Mouse (Mus musculus) lung, embryonic 16.5 days (tissue): ENCODE results near the gene Brd3. TPM values are rescaled to one million over a fixed set of nuclear protein-coding genes. Genes with fewer than 3 reads are reported as not detected.

Experiments
- ATAC-seq: fragments of 200-750 bp; cut with Nextera tagmentation; 2 replicates; pipeline ENCODE4 v1.8.0; 2017; ENCODE audit warnings: low read depth, mild to moderate bottlenecking, moderate library complexity
- H3K27ac ChIP-seq: fragments of 300-500 bp; sonication (generic); 2 replicates; pipeline ENCODE4 v1.5.1; 2014; ENCODE audit warnings: mild to moderate bottlenecking, control low read depth, low read length
- H3K27me3 ChIP-seq: fragments of 300-500 bp; sonication (generic); 2 replicates; pipeline ENCODE4 v1.6.1; 2014; ENCODE audit warnings: low read depth, low read length, mixed read lengths; ENCODE audit not compliant: control insufficient read depth, insufficient read depth
- H3K36me3 ChIP-seq: fragments of 300-500 bp; sonication (generic); 2 replicates; pipeline ENCODE4 v1.6.1; 2014; ENCODE audit warnings: low read length; ENCODE audit not compliant: control insufficient read depth, insufficient read depth
- H3K4me1 ChIP-seq: fragments of 300-500 bp; sonication (generic); replicated peaks from 2 replicates; pipeline ENCODE4 v1.6.1; 2014; ENCODE audit warnings: low read length, mixed read lengths; ENCODE audit not compliant: control insufficient read depth, insufficient read depth
- H3K4me2 ChIP-seq: fragments of 300-500 bp; sonication (generic); 2 replicates; pipeline ENCODE4 v1.6.1; 2014; ENCODE audit warnings: low read depth, low read length, control low read depth
- H3K4me3 ChIP-seq: fragments of 300-500 bp; sonication (generic); 2 replicates; pipeline ENCODE4 v1.5.1; 2014; ENCODE audit warnings: mild to moderate bottlenecking, low read length, control low read depth
- H3K9ac ChIP-seq: fragments of 300-500 bp; sonication (generic); 2 replicates; pipeline ENCODE4 v1.6.1; 2014; ENCODE audit warnings: low read length, control low read depth
- H3K9me3 ChIP-seq: fragments of 300-500 bp; sonication (generic); 2 replicates; pipeline ENCODE4 v1.6.1; 2016; ENCODE audit warnings: low read length; ENCODE audit not compliant: control insufficient read depth
- WGBS: fragments of 180-500 bp; shearing (Covaris S2); extraction: QIAGEN DNeasy Blood & Tissue Kit; methylation state at CpG from one replicate; pipeline ENCODE4 v1.1.7; 2014; 5-methylcytosine and 5-hydroxymethylcytosine counted together
- microRNA-seq: library from miRNA; unstranded; fragments of <30 nt; microRNA quantifications from one replicate; pipeline ENCODE4, GENCODE M21; 2016
- polyA plus RNA-seq: library from polyadenylated mRNA; unstranded; fragments of >200 nt; fragmentation: Nextera tagmentation; extraction: Ambion mirVana; gene quantifications from 2 replicates; pipeline ENCODE4 v1.2.1, GENCODE M21; 2015

Brd3 gene
- polyA plus RNA-seq, 1 experiment from 2014 or later = 99.0 TPM

DNA sequence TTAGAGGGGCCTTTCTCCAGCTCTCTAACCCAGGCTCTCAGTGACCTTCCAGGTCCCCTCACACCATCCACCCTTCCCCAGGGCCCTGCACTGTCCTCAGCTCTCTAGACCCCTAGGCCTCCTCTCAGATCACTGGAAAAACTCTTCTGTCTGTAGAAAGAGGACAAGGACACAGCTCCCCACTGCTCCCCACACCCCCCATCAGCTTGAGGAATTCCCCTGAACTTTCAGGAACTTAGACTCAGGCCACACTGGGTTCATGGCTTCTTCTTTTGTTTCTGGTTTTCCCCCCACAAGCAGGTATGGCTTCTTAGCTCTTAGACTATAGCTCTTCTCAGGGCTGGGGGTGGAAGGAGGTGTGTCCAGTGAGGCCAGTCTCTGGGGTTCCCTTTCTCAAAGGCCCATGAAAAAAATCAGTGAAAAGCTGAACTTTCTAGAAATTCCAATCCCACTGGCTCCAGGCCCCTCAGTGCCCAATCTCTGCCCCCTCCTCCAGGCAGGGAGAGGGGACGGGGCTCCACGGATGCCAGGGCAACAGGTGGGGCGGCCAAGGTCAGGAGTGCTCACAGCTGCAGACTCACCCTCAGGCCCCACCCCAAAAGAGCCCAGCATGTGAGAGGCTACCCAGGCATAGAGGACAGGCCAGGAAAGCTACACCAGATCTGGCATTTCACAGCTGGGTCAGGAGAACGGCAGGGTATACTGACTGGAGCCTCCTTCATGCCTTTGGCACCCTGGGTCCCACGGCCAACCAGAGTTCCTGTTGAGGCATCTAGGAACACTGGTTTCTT, 102.2 kb downstream of the Brd3 start:
- no peaks in the 10 kb centered on the region for H3K9me3 ChIP-seq
- ATAC-seq = no peak
- peaks cover 39% of the 10 kb centered on the region for H3K4me1 ChIP-seq
- 0 out of 2 replicates have a peak overlapping the region, but pooled peaks have one; percentile 26 for H3K9ac ChIP-seq
- WGBS = 40% methylated on average over 5 of the region's 5 CpGs
- H3K27me3 ChIP-seq = no peaks in the 10 kb centered on the region
- H3K27ac ChIP-seq = peak overlapping the region; percentile 30
- no peak overlapping the region for H3K4me2 ChIP-seq
- H3K36me3 ChIP-seq = no peaks in the 10 kb centered on the region
- no peak overlapping the region for H3K4me3 ChIP-seq

DNA sequence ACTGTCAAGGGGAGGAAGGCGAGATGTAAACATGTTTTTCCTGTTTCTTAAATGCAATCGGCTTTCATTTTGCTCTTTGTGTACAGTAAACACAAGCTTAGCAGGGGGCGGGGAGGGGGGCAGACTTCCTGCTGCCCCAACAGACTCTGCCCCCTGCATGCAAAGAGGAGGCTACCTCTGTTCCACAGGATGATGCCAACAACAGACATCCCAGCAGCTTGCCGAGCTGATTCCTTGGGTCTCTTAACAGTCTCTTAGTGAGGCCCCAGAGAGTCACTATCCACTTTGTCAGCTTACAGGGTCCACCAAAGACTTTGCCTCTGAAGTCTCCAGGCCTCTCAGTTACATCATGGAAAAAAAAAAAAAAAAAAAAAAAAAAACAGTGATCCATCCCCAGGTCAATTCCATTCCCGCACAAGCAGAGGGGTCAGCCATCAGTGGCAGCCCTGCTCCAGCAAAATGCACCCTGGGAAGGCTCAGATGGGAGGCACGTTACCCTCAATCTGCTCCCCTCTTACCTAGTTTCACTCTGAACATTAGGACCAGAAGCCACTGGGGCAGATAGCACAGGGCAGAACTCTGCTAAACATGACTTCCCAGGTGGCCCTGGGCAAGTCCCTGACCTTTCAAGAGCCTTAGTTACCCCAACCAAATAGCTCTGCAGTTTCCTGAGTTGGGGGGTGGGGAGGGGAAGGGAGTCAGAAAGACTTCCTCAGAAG, 102.9 kb downstream of the Brd3 start:
- Histone ChIP-seq H3K4me1 (peaks cover 39% of the 10 kb centered on the region), H3K27ac (0 out of 2 replicates have a peak overlapping the region, but pooled peaks have one; percentile 43), H3K9ac (0 out of 2 replicates have a peak overlapping the region, but pooled peaks have one; percentile 26), H3K9me3 (peaks cover 3% of the 10 kb centered on the region), H3K36me3 (no peaks in the 10 kb centered on the region), H3K4me3 (no peak overlapping the region), H3K27me3 (no peaks in the 10 kb centered on the region), H3K4me2 (no peak overlapping the region)
- 42% methylated on average over 6 of the region's 6 CpGs for WGBS
- ATAC-seq = peak; percentile 23; the same call in 1 of the 2 replicates

DNA sequence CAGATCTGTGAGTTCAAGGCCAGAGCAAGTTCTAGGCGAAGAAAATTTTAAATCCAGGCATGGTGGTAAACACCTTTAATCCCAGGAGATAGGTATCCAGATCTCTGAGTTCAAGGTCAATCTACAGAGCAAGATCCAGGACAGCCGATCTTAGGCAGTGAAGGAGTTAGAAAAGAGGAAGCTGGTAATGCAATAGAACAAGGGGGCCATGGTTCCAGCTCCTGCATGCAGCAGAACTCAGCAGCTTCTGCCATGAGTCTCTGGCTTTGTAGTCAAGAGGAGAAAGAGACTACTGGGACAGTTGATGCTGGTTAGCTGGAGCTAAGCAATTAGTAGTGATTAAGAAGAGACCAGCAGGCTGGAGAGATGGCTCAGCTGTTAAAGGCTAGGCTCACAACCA, 105.9 kb downstream of the Brd3 start:
- H3K27ac ChIP-seq = no peak overlapping the region
- H3K36me3 ChIP-seq = no peaks in the 10 kb centered on the region; the same call in 1 of the 2 replicates
- H3K4me1 ChIP-seq = peaks cover 28% of the 10 kb centered on the region
- no peak overlapping the region for H3K9ac ChIP-seq
- H3K4me2 ChIP-seq = no peak overlapping the region
- H3K27me3 ChIP-seq = no peaks in the 10 kb centered on the region
- peaks cover 7% of the 10 kb centered on the region for H3K9me3 ChIP-seq
- H3K4me3 ChIP-seq = no peak overlapping the region
- 84% methylated on average over 2 of the region's 2 CpGs for WGBS
- ATAC-seq = no peak

DNA sequence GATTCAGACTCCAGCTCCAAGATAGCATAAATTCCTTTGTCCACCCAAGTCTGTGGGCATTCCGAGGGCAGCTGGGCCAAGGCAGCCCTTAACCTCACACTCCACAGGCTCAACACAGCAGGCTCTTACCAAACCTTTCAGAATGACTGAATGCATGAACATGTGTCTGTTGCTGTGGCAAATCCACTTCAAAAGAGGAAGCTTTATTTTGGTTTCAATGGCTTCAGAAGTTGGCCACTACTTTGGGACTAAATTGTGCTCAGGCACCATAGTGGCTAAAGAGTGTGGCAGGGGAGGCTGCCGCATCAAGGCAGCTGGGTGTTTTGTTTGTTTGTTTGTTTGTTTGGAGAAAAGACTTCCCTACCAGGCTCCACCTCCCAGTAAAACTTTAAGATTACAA, 107.4 kb downstream of the Brd3 start:
- 96% methylated on average over 2 of the region's 2 CpGs for WGBS
- H3K9me3 ChIP-seq = peaks cover 7% of the 10 kb centered on the region
- no peak overlapping the region for H3K4me3 ChIP-seq
- no peak for ATAC-seq
- H3K27ac ChIP-seq = no peak overlapping the region
- peaks cover 26% of the 10 kb centered on the region for H3K4me1 ChIP-seq
- H3K9ac ChIP-seq = no peak overlapping the region
- no peak overlapping the region for H3K4me2 ChIP-seq
- no peaks in the 10 kb centered on the region for H3K27me3 ChIP-seq
- no peaks in the 10 kb centered on the region; the same call in 1 of the 2 replicates for H3K36me3 ChIP-seq

DNA sequence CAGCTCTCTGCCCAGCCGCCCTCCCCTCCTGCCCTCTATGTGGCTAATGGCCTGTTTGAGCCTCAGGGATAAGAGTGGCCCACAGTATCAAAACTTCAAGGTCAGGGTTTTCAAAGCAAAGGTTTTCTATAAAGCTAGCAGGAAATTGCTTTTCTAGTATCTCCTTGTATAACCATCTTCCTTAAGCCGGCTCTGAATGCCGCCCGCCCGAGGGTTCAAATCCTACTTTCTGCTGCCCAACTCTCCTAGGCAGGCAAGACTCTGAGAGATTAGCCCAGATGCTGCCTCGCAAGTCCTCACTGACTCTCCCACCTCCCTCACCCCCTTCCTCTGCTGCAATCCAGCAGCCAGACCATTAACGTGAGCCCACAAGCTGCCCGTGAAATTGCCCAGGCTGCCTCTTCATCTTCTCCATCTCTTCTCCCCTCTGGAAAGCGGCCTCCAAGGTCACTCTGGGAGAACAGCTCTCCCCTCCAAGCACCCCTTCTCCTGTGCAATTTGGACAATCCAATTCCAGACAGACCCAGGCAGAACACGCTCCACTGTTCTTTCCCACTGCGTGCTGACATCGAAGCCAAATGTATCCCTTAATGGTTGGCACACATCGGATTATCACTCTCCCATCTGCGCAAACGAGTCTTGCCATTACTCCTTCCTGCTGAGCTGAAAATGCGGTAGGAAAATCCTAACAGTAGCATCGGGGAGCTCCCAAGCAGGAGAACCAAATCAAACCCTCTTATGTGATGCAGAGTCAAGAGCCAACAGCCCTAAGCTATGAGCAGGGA, 110.6 kb downstream of the Brd3 start:
- Histone ChIP-seq H3K27me3 (no peaks in the 10 kb centered on the region), H3K27ac (no peak overlapping the region), H3K36me3 (no peaks in the 10 kb centered on the region; the same call in 1 of the 2 replicates), H3K4me3 (no peak overlapping the region), H3K4me1 (peaks cover 11% of the 10 kb centered on the region), H3K9me3 (peaks cover 7% of the 10 kb centered on the region), H3K9ac (no peak overlapping the region), H3K4me2 (no peak overlapping the region)
- 66% methylated on average over 17 of the region's 17 CpGs for WGBS
- ATAC-seq = no peak

Small RNA genes lying within 50 kb of the gene (microRNA-seq; reads per million reads assigned to microRNA genes)
- not detected for gene Gm24049
- not detected for gene Mir7578

Other genes starting within 250 kb of the Brd3 start
- 8.6 and 8.7 TPM in 2 replicates for gene Vav2, start 80.6 kb downstream of the Brd3 start, polyA plus RNA-seq
- gene Brd3os, start 65.3 kb downstream of the Brd3 start, polyA plus RNA-seq = 7.6 and 7.9 TPM in 2 replicates
- 49.8 and 53.0 TPM in 2 replicates for gene Wdr5, start 7.5 kb upstream of the Brd3 start, polyA plus RNA-seq
- 11.3 TPM in 2 replicates for gene Rxra, start 168.8 kb upstream of the Brd3 start, polyA plus RNA-seq